Mouse (Mus musculus): ENCODE results near the gene Gm9833.

GRCm38 (mm10) chr3:10091616-10092140 lies 3.8 kb downstream of the Gm9833 start:
- TF ChIP-seq POLR2A (IDR thresholded peaks at IDR 0.05; ENCODE audit: low read depth, low read length) = no peak
- no peak for TF ChIP-seq CTCF (conservative IDR thresholded peaks at IDR 0.05; ENCODE audit: insufficient read depth, insufficient read length, low read depth, low read length)

Measured in kidney, adult 2 months (tissue).